Mouse (Mus musculus) midbrain, postnatal 0 days (tissue): Measurements from ENCODE around the gene Hist1h2an. TPM values are rescaled to one million over a fixed set of nuclear protein-coding genes. Genes with fewer than 3 reads are reported as not detected.
"Not testable (repeated sequence)": the region's sequence is repeated elsewhere in the genome, so short reads cannot be mapped to it uniquely, and the experiment has no call there.

Source experiments
- ATAC-seq: fragments of 200-750 bp; cut with Nextera tagmentation; 2 replicates; pipeline ENCODE4 v1.8.0; 2017; ENCODE audit warnings: moderate number of reproducible peaks, mild to moderate bottlenecking, moderate TSS enrichment, moderate library complexity; ENCODE audit not compliant: low FRiP score
- DNase-seq: peaks from one replicate; pipeline ENCODE4 v3.0.0-alpha.2; 2015; ENCODE audit warnings: low spot score
- H3K27ac ChIP-seq: fragments of 300-500 bp; sonication (generic); 2 replicates; pipeline ENCODE4 v1.5.1; 2014; ENCODE audit warnings: low read depth, mild to moderate bottlenecking, low read length, mixed read lengths
- H3K27me3 ChIP-seq: fragments of 300-500 bp; sonication (generic); 2 replicates; pipeline ENCODE4 v1.6.1; 2014; ENCODE audit warnings: low read length, control low read depth, mixed read lengths; ENCODE audit not compliant: insufficient read depth
- H3K36me3 ChIP-seq: fragments of 300-500 bp; sonication (generic); 2 replicates; pipeline ENCODE4 v1.6.1; 2014; ENCODE audit warnings: low read length, control low read depth, mixed read lengths; ENCODE audit not compliant: insufficient read depth
- H3K4me1 ChIP-seq: fragments of 300-500 bp; sonication (generic); 2 replicates; pipeline ENCODE4 v1.6.1; 2014; ENCODE audit warnings: mild to moderate bottlenecking, control low read depth, antibody characterized with exemption, low read length, mixed read lengths; ENCODE audit not compliant: insufficient read depth
- H3K4me2 ChIP-seq: fragments of 300-500 bp; sonication (generic); 2 replicates; pipeline ENCODE4 v1.6.1; 2014; ENCODE audit warnings: low read depth, mild to moderate bottlenecking, low read length, mixed read lengths; ENCODE audit not compliant: poor library complexity, severe bottlenecking
- H3K4me3 ChIP-seq: fragments of 300-500 bp; sonication (generic); 2 replicates; pipeline ENCODE4 v1.5.1; 2014; ENCODE audit warnings: low read depth, mild to moderate bottlenecking, low read length, moderate library complexity
- H3K9ac ChIP-seq: fragments of 300-500 bp; sonication (generic); replicated peaks from 2 replicates; pipeline ENCODE4 v1.6.1; 2014; ENCODE audit warnings: mild to moderate bottlenecking, low read length, moderate library complexity, mixed read lengths; ENCODE audit not compliant: poor library complexity, severe bottlenecking
- H3K9me3 ChIP-seq: fragments of 300-500 bp; sonication (generic); 2 replicates; pipeline ENCODE4 v1.6.1; 2016; ENCODE audit warnings: low read length, control low read depth
- CTCF ChIP-seq: IDR thresholded peaks from 2 replicates; pipeline ENCODE4 v1.5.1; 2016; ENCODE audit warnings: antibody characterized with exemption, mild to moderate bottlenecking
- WGBS: fragments of 180-500 bp; shearing (Covaris S2); extraction: QIAGEN DNeasy Blood & Tissue Kit; methylation state at CpG from one replicate; pipeline ENCODE4 v1.1.7; 2014; 5-methylcytosine and 5-hydroxymethylcytosine counted together
- polyA plus RNA-seq: library from polyadenylated mRNA; unstranded; fragments of >200 nt; fragmentation: Nextera tagmentation; extraction: Ambion mirVana; gene quantifications from 2 replicates; pipeline ENCODE4 v1.2.1, GENCODE M21; 2015
- total RNA-seq: library from RNA; depleted of rRNA; stranded (reverse); fragments of >200 nt; gene quantifications from 2 replicates; pipeline ENCODE4 v1.2.3, GENCODE M21; 2014; rRNA removed

Gene Hist1h2an
- total RNA-seq = 145 and 318 TPM in 2 replicates
- polyA plus RNA-seq = not detected in 2 replicates

- peak within 1 kb of the TSS; percentile 36 for H3K4me3 ChIP-seq
- ATAC-seq = peak; percentile 94
Measured at GRCm38 (mm10) chr13:21786899-21787629, at the start of gene Hist1h2an, which contains the start of gene Hist1h2bp. Gene Hist1h2an, minus strand, starts transcription at chr13:21787218. Gene Hist1h2bp, plus strand, starts transcription at chr13:21787461.

GRCm38 (mm10) chr13:21833461-21833860 lies 46.4 kb upstream of the Hist1h2an start, which contains the start of the genes Hist1h2ap and Hist1h2br:
Gene Hist1h2ap, minus strand, starts transcription at chr13:21833507.
Gene Hist1h2br, plus strand, starts transcription at chr13:21833743.
- not testable (repeated sequence) for H3K9me3 ChIP-seq, H3K4me2 ChIP-seq, H3K27ac ChIP-seq, H3K9ac ChIP-seq, H3K4me3 ChIP-seq, H3K4me1 ChIP-seq, H3K27me3 ChIP-seq, DNase-seq, H3K36me3 ChIP-seq
- WGBS = no CpG with 5 or more reads among the region's 24 CpGs
- peak; percentile 96 for ATAC-seq

More at GRCm38 (mm10) chr13:21786899-21787629, at the start of gene Hist1h2an, which contains the start of gene Hist1h2bp:
- not testable (repeated sequence) for H3K36me3 ChIP-seq, H3K27me3 ChIP-seq, H3K4me1 ChIP-seq, H3K9me3 ChIP-seq, H3K27ac ChIP-seq, H3K9ac ChIP-seq
- peak within 1 kb of the TSS; percentile 52 for H3K4me2 ChIP-seq
- DNase-seq = peak; percentile 100
- 1% methylated on average over 33 of the region's 63 CpGs for WGBS

GRCm38 (mm10) chr13:21831418-21832394 lies 44.7 kb upstream of the Hist1h2an start, which contains the start of gene Hist1h4n:
Gene Hist1h4n, minus strand, starts transcription at chr13:21832196.
- H3K4me2 ChIP-seq = peak within 1 kb of the TSS; percentile 22; the same call in 1 of the 2 replicates
- not testable (repeated sequence) for H3K4me1 ChIP-seq, DNase-seq, H3K36me3 ChIP-seq, H3K27me3 ChIP-seq, H3K9me3 ChIP-seq, H3K27ac ChIP-seq, H3K4me3 ChIP-seq, H3K9ac ChIP-seq
- peak; percentile 83 for ATAC-seq
- WGBS = under 1% methylated on average over 22 of the region's 58 CpGs

- Histone ChIP-seq H3K4me1 (no peaks in the 10 kb centered on the region), H3K27me3 (no peaks in the 10 kb centered on the region), H3K4me3 (no peak overlapping the region), H3K9ac (no peak overlapping the region), H3K9me3 (no peaks in the 10 kb centered on the region), H3K27ac (no peak overlapping the region), H3K4me2 (no peak overlapping the region), H3K36me3 (no peaks in the 10 kb centered on the region)
- DNase-seq (no peak), ATAC-seq (no peak)
- WGBS = 85% methylated on average over 10 of the region's 10 CpGs
- TF ChIP-seq CTCF = no peak
Measured at GRCm38 (mm10) chr13:21830344-21830743, 43.3 kb upstream of the Hist1h2an start.

GRCm38 (mm10) chr13:21828511-21828910 lies 41.5 kb upstream of the Hist1h2an start:
- 84% methylated on average over 3 of the region's 3 CpGs for WGBS
- no peak for DNase-seq
- TF ChIP-seq CTCF = no peak

GRCm38 (mm10) chr13:21820082-21820890 lies 33.3 kb upstream of the Hist1h2an start:
- H3K4me1 ChIP-seq, H3K36me3 ChIP-seq, H3K9me3 ChIP-seq, H3K27ac ChIP-seq, H3K4me2 ChIP-seq, DNase-seq, H3K4me3 ChIP-seq, ATAC-seq, H3K27me3 ChIP-seq, H3K9ac ChIP-seq: not testable (repeated sequence)
- WGBS = 64% methylated on average over 7 of the region's 16 CpGs

More at GRCm38 (mm10) chr13:21828511-21828910, 41.5 kb upstream of the Hist1h2an start:
- no peaks in the 10 kb centered on the region for H3K9me3 ChIP-seq
- H3K9ac ChIP-seq = no peak overlapping the region
- no peaks in the 10 kb centered on the region for H3K36me3 ChIP-seq
- H3K4me2 ChIP-seq = no peak overlapping the region
- no peaks in the 10 kb centered on the region for H3K4me1 ChIP-seq
- no peaks in the 10 kb centered on the region for H3K27me3 ChIP-seq
- ATAC-seq = no peak
- no peak overlapping the region for H3K27ac ChIP-seq
- no peak overlapping the region for H3K4me3 ChIP-seq

GRCm38 (mm10) chr13:21812092-21812491 lies 25.1 kb upstream of the Hist1h2an start:
- 0% methylated on average over 13 of the region's 14 CpGs for WGBS
- not testable (repeated sequence) for H3K36me3 ChIP-seq, H3K9ac ChIP-seq, H3K27ac ChIP-seq, H3K4me3 ChIP-seq, H3K9me3 ChIP-seq, H3K4me1 ChIP-seq, H3K27me3 ChIP-seq, DNase-seq
- ATAC-seq = peak; percentile 44; the same call in 1 of the 2 replicates
- peak overlapping the region; percentile 9; the same call in 1 of the 2 replicates for H3K4me2 ChIP-seq
